Mouse (Mus musculus) megakaryocyte progenitor cell, adult 5-6 weeks (primary cell): ENCODE results near the gene Cyp4b1. TPM values are rescaled to one million over a fixed set of nuclear protein-coding genes. Genes with fewer than 3 reads are reported as not detected.
"Not testable (repeated sequence)": the region's sequence is repeated elsewhere in the genome, so short reads cannot be mapped to it uniquely, and the experiment has no call there.

Source experiments
- ATAC-seq: replicated peaks from 2 replicates; pipeline ENCODE4 v1.8.0; 2016; ENCODE audit warnings: mild to moderate bottlenecking, moderate TSS enrichment, inconsistent platforms; ENCODE audit not compliant: poor library complexity
- total RNA-seq, 2 experiments: library from RNA; stranded (forward) in 1 of 2; stranded (reverse) in 1 of 2; fragments of 157-497, 149-512 nt in 1 of 2; fragments of 200-1000 nt in 1 of 2; gene quantifications; 2 replicates each; pipeline versions ENCODE4 v1.2.3 to v1.2.4; 2015 to 2017

Cyp4b1 gene
- not detected in 2 replicates for total RNA-seq (2015)
- total RNA-seq (2017) = not detected in 2 replicates

DNA sequence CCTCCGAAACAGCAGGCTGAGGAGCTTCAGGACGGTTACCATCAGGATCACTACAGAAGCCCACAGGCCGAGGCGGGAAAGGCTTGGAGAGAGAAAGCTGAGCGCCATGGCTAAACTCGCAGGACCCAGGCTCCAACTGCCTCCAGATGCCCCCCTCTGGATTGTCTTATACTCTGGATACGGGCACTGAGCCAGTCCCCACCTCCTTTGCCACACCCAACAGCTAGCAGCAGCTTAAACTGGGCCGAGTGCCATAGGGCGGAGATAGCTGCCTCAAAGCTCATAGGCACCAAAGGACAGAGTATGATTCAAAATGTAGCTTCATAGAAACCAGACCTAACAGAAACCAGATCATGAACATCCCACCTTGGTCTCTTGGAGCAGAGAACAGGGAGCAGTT, at the start of gene Cyp4b1:
Gene Cyp4b1, minus strand, starts transcription at position 144 of the 400 bp plus-strand sequence.
- peak; percentile 95 for ATAC-seq

DNA sequence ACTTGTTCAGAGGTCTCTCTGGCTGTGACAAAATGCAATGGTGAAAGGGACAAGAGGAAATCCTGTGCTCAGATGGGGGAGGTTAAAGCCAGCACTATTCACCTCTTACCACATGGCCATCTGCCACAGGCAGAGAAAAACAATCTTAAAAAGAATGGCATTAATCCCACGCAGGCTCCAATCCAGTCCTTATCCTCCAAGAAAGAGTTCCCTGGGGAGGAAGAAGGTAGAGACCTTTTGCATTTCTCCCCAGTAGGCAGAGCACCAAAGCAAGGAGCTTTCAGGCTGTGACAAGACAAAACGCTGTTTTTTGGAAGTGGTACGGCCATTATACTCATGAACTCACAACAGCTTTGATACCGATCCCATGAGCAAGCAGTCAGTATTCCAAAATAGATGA, 38.8 kb upstream of the Cyp4b1 start:
- no peak for ATAC-seq

DNA sequence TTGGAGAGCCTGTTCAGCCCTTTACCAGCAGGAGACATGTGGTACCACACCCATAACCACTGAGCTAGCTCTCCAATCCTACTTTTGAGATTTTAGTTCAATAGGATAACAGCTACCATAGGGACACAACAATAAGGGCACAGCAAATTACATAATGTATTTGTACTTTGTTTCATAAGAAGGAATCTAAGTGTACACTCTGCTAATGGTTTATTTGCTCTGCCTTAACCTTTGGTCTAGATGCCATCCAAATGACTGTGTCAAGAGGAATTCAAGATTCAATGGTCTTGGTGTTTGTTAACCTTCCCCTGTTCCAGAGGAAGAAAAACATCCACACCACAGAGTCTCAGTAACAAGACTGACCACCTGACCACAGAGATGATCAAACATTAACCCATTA, 11.7 kb upstream of the Cyp4b1 start:
- no peak for ATAC-seq

GRCm38 (mm10) chr4:115657867-115658249, 10.3 kb upstream of the Cyp4b1 start:
- ATAC-seq = no peak

DNA sequence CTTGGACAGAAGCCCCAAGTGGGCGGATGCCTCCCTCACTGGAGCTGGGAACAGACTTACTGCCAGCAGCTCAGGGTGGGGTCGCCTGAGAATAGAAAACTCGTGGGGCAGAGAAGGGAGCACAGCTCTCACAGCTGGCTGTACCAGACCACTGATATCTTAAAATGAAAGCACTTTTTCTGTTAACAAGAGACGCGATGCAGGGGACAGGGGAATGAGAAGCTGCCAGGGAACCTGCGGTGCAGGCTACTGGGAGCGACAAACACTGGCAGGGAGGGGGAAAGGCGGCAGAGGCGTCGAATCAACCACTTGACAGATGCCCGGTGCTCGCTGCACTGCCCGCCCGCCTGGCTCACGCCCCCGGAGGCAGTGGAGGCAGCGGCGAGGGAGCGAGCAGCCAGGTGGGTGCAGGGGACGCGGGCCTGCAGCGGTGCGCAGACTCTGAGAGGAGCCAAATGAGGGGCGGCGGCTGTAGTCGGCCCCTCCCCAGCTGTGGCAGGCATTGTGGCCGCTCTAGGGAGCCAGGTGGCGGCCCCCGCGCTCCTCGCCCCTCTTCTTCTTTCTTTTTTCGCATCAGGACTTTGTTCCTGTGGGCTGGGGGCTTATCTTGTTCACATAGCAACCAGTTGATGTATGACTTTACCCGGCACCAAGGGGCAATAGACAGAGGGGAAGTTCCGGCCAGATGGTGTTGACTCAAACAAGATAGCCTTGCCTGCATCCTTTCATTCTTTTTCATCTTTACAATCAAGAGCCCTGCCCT, 9.8 kb upstream of the Cyp4b1 start:
- peak; percentile 87 for ATAC-seq

- ATAC-seq = not testable (repeated sequence)
These were observed 9.0 kb upstream of the Cyp4b1 start for GRCm38 (mm10) chr4:115656535-115656922.

DNA sequence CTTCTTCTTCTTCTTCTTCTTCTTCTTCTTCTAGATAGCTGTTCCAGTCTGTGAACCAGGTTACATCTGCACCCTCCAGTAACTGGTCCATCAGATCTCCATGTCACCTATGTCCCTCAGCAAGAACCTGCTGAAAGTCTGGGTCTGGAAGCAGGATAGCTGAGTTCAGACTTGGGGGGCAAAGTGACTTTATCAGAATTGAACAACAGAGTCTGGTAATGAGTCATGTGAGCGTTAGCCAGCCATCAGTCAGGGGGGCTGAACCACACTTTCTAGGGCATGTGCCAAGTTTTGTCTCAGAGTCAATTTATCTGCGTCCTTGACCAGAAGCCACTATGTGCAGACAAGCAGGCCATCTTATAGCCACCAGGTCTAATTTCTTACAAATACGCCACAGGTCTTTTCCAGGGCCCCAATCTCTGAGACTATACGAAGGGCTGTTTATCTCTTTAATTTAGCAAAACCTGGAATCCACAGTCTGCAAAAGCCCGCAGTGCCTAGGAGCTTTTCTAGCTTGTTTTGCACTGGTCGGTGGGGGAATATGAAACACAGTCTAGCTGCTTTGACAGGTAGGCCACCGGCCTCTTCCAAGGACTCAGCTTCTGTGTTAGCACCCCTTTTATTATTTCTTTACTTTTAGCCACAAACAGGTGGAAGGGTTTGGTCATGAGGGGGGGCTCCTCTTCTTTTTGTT, 8.5 kb upstream of the Cyp4b1 start:
- ATAC-seq = 0 out of 2 replicates have a peak, but pooled peaks have one; percentile 20

GRCm38 (mm10) chr4:115650866-115651265, 3.3 kb upstream of the Cyp4b1 start:
- ATAC-seq = no peak

GRCm38 (mm10) chr4:115649344-115649743, 1.8 kb upstream of the Cyp4b1 start:
- ATAC-seq = no peak

- ATAC-seq = no peak
These were observed 1.2 kb upstream of the Cyp4b1 start for GRCm38 (mm10) chr4:115648752-115649151.

DNA sequence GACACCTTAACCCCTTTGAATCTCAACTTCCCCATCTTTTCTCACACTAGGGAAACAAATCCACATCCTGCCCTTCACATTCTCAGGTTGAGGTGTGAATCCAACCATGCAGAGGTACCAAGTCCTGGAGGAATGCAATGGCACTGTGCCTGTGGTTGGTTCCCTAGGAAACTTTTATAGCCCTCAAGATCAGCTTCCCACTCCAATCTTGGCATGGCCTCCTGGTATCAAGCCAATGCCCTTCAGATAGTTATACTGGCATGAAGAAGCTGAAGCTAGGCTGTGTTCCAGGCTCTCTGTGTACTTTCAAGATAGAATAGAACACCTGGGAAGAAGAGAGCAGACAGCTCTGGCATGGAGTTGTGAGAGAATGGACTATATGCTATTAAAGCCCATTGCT, 2.2 kb downstream of the Cyp4b1 start:
- ATAC-seq = no peak

DNA sequence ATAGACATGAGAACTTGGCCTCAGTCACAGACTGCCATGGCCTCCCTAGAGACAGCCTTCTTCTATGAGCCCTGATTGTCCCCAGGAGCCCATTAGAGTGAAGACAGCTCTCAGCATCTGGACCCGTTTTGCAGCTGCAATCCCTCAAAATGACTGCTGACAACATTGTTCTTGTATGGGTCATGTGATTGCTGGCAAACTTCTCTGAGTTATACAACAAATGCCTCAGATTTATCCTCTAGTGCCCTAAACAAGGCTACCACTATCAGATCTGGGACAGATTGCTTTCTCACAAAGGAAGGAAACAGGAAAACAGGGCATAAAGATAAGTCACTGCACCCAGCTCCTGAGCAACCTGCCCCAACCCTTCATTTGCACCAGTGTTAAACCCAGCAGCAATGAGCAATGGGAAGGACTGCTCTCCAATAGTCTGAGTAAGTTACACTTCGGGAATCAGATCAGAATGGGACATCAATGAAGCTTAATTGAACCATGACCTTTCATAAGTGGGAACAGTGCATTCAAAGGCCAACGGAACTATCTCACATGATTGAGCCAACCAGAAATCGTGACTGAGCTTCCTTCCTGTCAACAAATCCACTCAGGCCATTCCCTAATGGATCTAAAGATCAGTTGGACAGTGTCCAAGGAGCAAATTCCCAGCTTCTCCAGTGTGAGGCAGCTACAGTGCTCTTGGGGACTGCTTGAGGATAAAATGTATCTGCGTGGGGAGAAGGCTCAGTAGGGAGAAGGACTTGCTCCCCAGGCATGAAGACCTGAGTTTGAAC, 4.4 kb downstream of the Cyp4b1 start:
- no peak for ATAC-seq

GRCm38 (mm10) chr4:115625560-115625959, 22.0 kb downstream of the Cyp4b1 start:
- ATAC-seq = peak; percentile 55

DNA sequence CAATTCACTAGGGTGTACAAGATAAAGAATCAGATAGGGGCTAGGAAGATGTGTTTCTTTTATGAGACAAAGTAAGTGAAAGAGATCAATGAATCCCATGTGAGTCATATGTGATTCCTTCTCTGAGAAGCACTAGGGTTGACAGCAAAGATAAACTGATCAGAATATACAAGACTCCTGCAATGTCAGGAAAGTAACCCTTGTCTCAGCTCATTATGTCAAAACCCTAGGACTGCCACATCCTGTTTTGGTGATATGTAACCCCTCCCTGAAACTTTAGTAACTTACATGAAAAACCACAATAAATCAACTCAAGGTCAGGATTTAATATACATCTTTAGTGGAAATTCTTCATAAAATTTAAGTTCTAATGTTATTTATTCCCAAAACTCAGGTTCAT, 33.5 kb downstream of the Cyp4b1 start:
- ATAC-seq = no peak

DNA sequence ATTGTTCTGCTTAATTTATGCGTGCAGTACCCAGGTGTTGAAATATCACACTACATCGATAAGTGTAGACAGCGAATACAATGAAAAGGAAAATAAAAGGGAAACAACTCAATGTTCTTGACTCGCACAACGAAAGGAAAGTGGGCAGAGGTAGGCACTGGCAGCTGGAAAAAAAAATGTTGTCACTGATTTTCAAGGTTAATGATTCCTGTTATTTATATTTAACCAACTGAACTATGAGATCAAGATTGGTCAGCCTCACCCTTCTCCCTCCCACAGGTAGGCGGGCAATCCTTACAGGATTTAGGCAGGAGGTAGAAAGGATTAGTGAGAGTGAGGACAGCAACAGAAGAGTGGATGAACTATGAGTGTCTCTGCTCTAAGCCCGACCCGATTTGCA, 46.9 kb downstream of the Cyp4b1 start, which contains the start of gene Cyp4a32:
Gene Cyp4a32, plus strand, starts transcription at position 359 of the 400 bp plus-strand sequence.
- ATAC-seq = not testable (repeated sequence)

GRCm38 (mm10) chr4:115596824-115597336, 50.6 kb downstream of the Cyp4b1 start:
- ATAC-seq = no peak

- no peak for ATAC-seq
These were observed 51.2 kb downstream of the Cyp4b1 start for GRCm38 (mm10) chr4:115596357-115596756.

GRCm38 (mm10) chr4:115583036-115583435, 64.5 kb downstream of the Cyp4b1 start:
- peak; percentile 99 for ATAC-seq

GRCm38 (mm10) chr4:115575776-115576175, 71.7 kb downstream of the Cyp4b1 start:
- ATAC-seq = no peak

DNA sequence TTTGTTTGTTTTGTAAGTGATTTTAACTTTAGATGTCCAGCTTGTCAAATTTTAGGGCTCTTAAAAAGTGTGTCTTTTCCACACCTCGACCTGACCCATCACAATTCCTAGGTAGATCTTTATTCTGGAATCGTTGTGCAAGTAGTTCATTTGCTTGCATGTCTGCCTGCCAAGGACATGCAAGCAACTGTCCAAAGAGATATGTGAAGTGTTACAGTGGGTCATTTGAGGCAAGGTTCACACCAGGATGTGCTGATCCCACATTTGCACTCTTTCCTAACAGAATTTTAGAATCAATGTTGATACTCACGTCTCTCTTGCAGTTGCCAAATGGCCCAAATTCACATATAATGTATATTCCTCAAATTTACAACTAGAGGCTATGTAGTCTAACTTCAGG, 72.3 kb downstream of the Cyp4b1 start:
- no peak for ATAC-seq
